ENCODE assay signal across 10 mouse cellular contexts in the genomic region with DNA sequence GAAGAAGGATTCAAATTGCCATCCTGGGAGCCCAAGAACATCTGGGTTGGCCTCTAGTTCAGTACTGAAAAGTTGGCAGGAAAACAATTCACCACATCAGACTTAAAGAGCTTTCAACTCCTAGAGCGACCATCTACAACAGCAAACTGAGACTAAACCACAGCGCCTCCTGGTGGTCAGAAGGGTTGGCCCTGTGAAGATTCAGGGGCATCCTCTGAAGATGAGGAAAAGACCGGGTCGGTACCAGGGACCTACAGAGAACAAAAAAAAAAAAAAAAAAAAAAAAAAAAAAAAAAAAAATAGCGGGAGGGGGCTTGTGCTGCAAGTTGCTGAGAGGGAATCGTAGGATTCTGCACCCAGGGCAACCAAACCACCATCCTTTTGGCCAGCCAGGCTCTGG. TPM values are rescaled to one million over a fixed set of nuclear protein-coding genes. Genes with fewer than 3 reads are reported as not detected.
DNase-seq lines count a peak whose midpoint lies in the region; ATAC-seq and TF ChIP-seq lines count a peak whose summit lies in the region.
"Had no signal": no experiment of that assay in that cellular context is flagged by ENCODE, and none has a peak within 500 bp of the region (broad histone marks: within the 10 kb centered on the region; RNA-seq: fewer than 3 reads in every experiment).

No protein-coding gene starts in this region.

- no peak overlapping the region for H3K4me2 ChIP-seq in midbrain, embryonic 11.5 days
- no peak overlapping the region for H3K4me2 ChIP-seq in midbrain, embryonic 16.5 days (ENCODE audit: low read length)
- H3K4me2 ChIP-seq: hindbrain, embryonic 15.5 days; stomach, embryonic 15.5 days had no signal

- no peak overlapping the region for H3K27ac ChIP-seq in midbrain, embryonic 11.5 days (ENCODE audit: low read depth, low read length)
- no peak overlapping the region for H3K27ac ChIP-seq in midbrain, embryonic 16.5 days (ENCODE audit: low read length)
- H3K27ac ChIP-seq: hindbrain, embryonic 15.5 days; stomach, embryonic 15.5 days had no signal

- H3K27me3 ChIP-seq in midbrain, embryonic 11.5 days (ENCODE audit: control insufficient read depth, insufficient read depth, low read length): peaks cover 2% of the 10 kb centered on the region; the same call in 1 of the 2 replicates
- peaks cover 8% of the 10 kb centered on the region for H3K27me3 ChIP-seq in midbrain, embryonic 16.5 days (ENCODE audit: control insufficient read depth, insufficient read depth, low read depth, low read length)
- H3K27me3 ChIP-seq in Patski: peaks cover 28% of the 10 kb centered on the region

- H3K9me3 ChIP-seq in midbrain, embryonic 11.5 days (ENCODE audit: control insufficient read depth, low read length): no peaks in the 10 kb centered on the region
- no peaks in the 10 kb centered on the region for H3K9me3 ChIP-seq in midbrain, embryonic 16.5 days (replicated peaks; ENCODE audit: control insufficient read depth, low read length, poor library complexity, severe bottlenecking)
- H3K9me3 ChIP-seq: hindbrain, embryonic 15.5 days; stomach, embryonic 15.5 days had no signal

- 36% methylated on average over 6 of the region's 6 CpGs for WGBS in midbrain, embryonic 11.5 days
- 48% methylated on average over 6 of the region's 6 CpGs for WGBS in midbrain, embryonic 16.5 days

- peak; percentile 87 for TF ChIP-seq CTCF in Patski (IDR thresholded peaks at IDR 0.05)

- in situ Hi-C loops in Patski (cut with MboI; ENCODE audit: low pct_unique_long_range_greater_than_20kb): no loop called here

- POLR2A ChIA-PET in Patski (lab: Charles Lee): no interaction called here

- no peaks in the 10 kb centered on the region for H3K36me3 ChIP-seq in midbrain, embryonic 11.5 days (ENCODE audit: control insufficient read depth, insufficient read depth, low read length)
- H3K36me3 ChIP-seq in midbrain, embryonic 16.5 days (ENCODE audit: control insufficient read depth, insufficient read depth, low read length): no peaks in the 10 kb centered on the region
- H3K36me3 ChIP-seq: hindbrain, embryonic 15.5 days; stomach, embryonic 15.5 days had no signal

- peak; percentile 94 for DNase-seq in midbrain, embryonic 11.5 days (ENCODE audit: low spot score, missing footprints)
- DNase-seq in Patski (ENCODE audit: low read depth, low spot score): no peak
- DNase-seq in embryo, embryonic 10.5 days (ENCODE audit: low spot score): peak; percentile 80
- DNase-seq in hindlimb bud, embryonic 11.5 days (ENCODE audit: extremely low spot score, low read depth, low spot score): peak; percentile 35
- DNase-seq in lung, postnatal 25 days (ENCODE audit: low spot score): peak; percentile 62
- peak; percentile 79 for DNase-seq in testis, postnatal 14 days (ENCODE audit: low spot score)
- no peak for DNase-seq in frontal cortex, postnatal 25 days (ENCODE audit: low spot score in 2 of 2)

- no peak overlapping the region for H3K4me3 ChIP-seq in midbrain, embryonic 11.5 days (ENCODE audit: low read depth, low read length)
- H3K4me3 ChIP-seq in midbrain, embryonic 16.5 days (ENCODE audit: low read depth, low read length): no peak overlapping the region
- H3K4me3 ChIP-seq: hindbrain, embryonic 15.5 days; stomach, embryonic 15.5 days had no signal

- CTCF ChIA-PET in Patski (lab: Charles Lee): interaction anchor here (1.0 to 2.0 kb wide), 4 partner anchors 9 to 43 kb away, joined by 3 to 10 read pairs (median 4); partner anchors contain the start of gene Ormdl3

- no peak overlapping the region for H3K9ac ChIP-seq in midbrain, embryonic 11.5 days (ENCODE audit: low read length)
- no peak overlapping the region for H3K9ac ChIP-seq in midbrain, embryonic 16.5 days (ENCODE audit: low read depth, low read length)
- H3K9ac ChIP-seq: hindbrain, embryonic 15.5 days; stomach, embryonic 15.5 days had no signal

- no peak for ATAC-seq in midbrain, embryonic 11.5 days (ENCODE audit: low FRiP score)
- ATAC-seq in midbrain, embryonic 16.5 days: no peak
- no peak for ATAC-seq in Patski

- peaks cover 2% of the 10 kb centered on the region; the same call in 1 of the 2 replicates for H3K4me1 ChIP-seq in midbrain, embryonic 11.5 days (ENCODE audit: control insufficient read depth, insufficient read depth, low read length)
- H3K4me1 ChIP-seq in midbrain, embryonic 16.5 days (ENCODE audit: control insufficient read depth, insufficient read depth, low read length): 0 out of 2 replicates have a peak, but pooled peaks cover 2% of the 10 kb centered on the region

RNA-seq across cellular contexts. Expression of gene Lrrc3c, which starts 0.7 kb away (rescaled TPM):
- not detected in 2 replicates for polyA plus RNA-seq in midbrain, embryonic 11.5 days (2014; fragmentation: Nextera tagmentation; extraction: Ambion mirVana)
- not detected in 2 replicates for polyA plus RNA-seq in midbrain, embryonic 16.5 days (2015; fragmentation: Nextera tagmentation; extraction: Ambion mirVana)
- not detected for polyA plus RNA-seq in Patski (2021)
- polyA plus RNA-seq: hindbrain, embryonic 15.5 days; stomach, embryonic 15.5 days had no signal

RNA-seq across cellular contexts. Expression of gene Ormdl3, which starts 10.2 kb away (rescaled TPM):
- polyA plus RNA-seq in midbrain, embryonic 11.5 days (2014; fragmentation: Nextera tagmentation; extraction: Ambion mirVana): 9.7 and 12.0 TPM in 2 replicates
- 119 and 121 TPM in 2 replicates for polyA plus RNA-seq in midbrain, embryonic 16.5 days (2015; fragmentation: Nextera tagmentation; extraction: Ambion mirVana)
- polyA plus RNA-seq in Patski (2021): 94.8 TPM

RNA-seq across cellular contexts. Expression of gene Gm12355, which starts 28.1 kb away (rescaled TPM):
- 1.3 and 1.4 TPM in 2 replicates for polyA plus RNA-seq in midbrain, embryonic 11.5 days (2014; fragmentation: Nextera tagmentation; extraction: Ambion mirVana)
- polyA plus RNA-seq in midbrain, embryonic 16.5 days (2015; fragmentation: Nextera tagmentation; extraction: Ambion mirVana): 0.18 and 0.65 TPM in 2 replicates
- 16.4 TPM for polyA plus RNA-seq in Patski (2021)

RNA-seq across cellular contexts. Expression of gene Gsdma3, which starts 28.8 kb away (rescaled TPM):
- not detected in 2 replicates for polyA plus RNA-seq in midbrain, embryonic 11.5 days (2014; fragmentation: Nextera tagmentation; extraction: Ambion mirVana)
- not detected in 2 replicates for polyA plus RNA-seq in midbrain, embryonic 16.5 days (2015; fragmentation: Nextera tagmentation; extraction: Ambion mirVana)
- not detected for polyA plus RNA-seq in Patski (2021)
- polyA plus RNA-seq: hindbrain, embryonic 15.5 days; stomach, embryonic 15.5 days had no signal

RNA-seq across cellular contexts. Expression of gene Zpbp2, which starts 46.5 kb away (rescaled TPM):
- polyA plus RNA-seq in midbrain, embryonic 11.5 days (2014; fragmentation: Nextera tagmentation; extraction: Ambion mirVana): 0.23 and 0.26 TPM in 2 replicates
- polyA plus RNA-seq in midbrain, embryonic 16.5 days (2015; fragmentation: Nextera tagmentation; extraction: Ambion mirVana): 0.15 TPM in 1 of 2 replicates, not detected in the other
- polyA plus RNA-seq in Patski (2021): 0.98 TPM

Comparison
In these comparisons a context has a peak if more than half of its experiments do, and no peak if none do; other contexts are left out.
1. DNase-seq: peak in midbrain, embryonic 11.5 days (single experiment), embryo, embryonic 10.5 days (single experiment), hindlimb bud, embryonic 11.5 days (single experiment), lung, postnatal 25 days (single experiment) and testis, postnatal 14 days (single experiment); none in Patski (single experiment) and frontal cortex, postnatal 25 days (0 of 2).